Mouse (Mus musculus) embryonic stem cell, embryonic (primary cell): Measurements from ENCODE around the gene Smarcad1.

Experiments
- CTCF ChIA-PET, 4 experiments: fragments of 300-600 bp in 2 of 4; fragments of 350-600 bp in 2 of 4; sonication (Branson Sonifier 250); formaldehyde crosslinking; loops; one replicate each; lab custom pipeline; 2022; ENCODE audit warnings: inconsistent platforms in 2 of 4; lab: Charles Lee
- POLR2A ChIA-PET, 4 experiments: fragments of 300-600 bp in 2 of 4; fragments of 350-600 bp in 2 of 4; sonication (Branson Sonifier 250); formaldehyde crosslinking; loops; one replicate each; lab custom pipeline; 2022; ENCODE audit warnings: antibody characterized with exemption in 4 of 4, inconsistent platforms in 1 of 4; lab: Charles Lee

Gene Smarcad1

DNA sequence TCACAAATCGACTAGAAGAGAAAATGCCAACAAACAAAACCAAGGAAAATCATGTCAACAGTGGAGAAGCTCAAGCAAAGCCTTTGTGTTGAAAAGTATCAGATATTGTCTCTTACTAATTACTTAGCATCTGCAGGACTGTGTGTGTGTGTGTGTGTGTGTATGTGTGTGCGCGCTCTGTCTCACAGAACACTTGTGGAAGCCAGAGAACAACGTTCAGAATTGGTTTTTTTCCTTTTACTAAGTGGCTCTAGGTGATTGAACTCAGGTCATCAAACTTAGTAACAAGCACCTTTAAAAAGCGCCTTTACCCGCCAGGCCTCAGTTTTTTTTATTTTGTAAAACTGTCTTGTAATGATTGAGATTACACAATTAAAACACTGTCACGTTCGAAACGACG lies 451 bp upstream of the Smarcad1 start:
- CTCF ChIA-PET: interaction anchor here in 1 of 4 experiments (1.0 to 1.6 kb wide), 2 partner anchors 15 to 31 kb away, joined by 3 to 7 read pairs; no protein-coding TSS in a partner anchor
- POLR2A ChIA-PET: interaction anchor here (0.6 to 9.0 kb wide), 52 partner anchors 9 to 1989 kb away, joined by 3 to 102 read pairs (median 5); no protein-coding TSS in a partner anchor

DNA sequence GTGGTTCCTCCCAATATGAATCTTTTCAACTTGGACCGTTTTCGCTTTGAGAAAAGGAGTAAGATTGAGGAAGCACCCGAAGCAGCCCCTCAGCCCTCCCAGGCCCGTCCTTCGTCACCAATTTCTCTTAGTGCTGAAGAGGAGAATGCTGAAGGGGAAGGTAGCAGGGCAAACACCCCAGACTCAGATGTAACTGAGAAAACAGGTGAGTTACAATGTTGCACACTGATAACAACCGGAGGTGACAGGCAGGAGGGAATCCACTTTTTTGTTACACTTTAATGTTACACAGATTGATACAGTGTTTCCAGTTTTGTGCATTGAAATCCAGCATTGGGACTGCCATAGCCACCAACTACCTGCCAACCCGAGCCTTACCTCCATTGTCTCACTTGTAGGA lies 858 bp downstream of the Smarcad1 start:
- ChIA-PET POLR2A (interaction anchor here (0.9 to 9.0 kb wide), 24 partner anchors 7 to 309 kb away, joined by 3 to 102 read pairs (median 12); no protein-coding TSS in a partner anchor), CTCF (no interaction called here)

- CTCF ChIA-PET: interaction anchor here (0.7 to 3.1 kb wide), 10 partner anchors 9 to 38 kb away, joined by 3 to 17 read pairs (median 4); no protein-coding TSS in a partner anchor
- POLR2A ChIA-PET: interaction anchor here (0.8 to 7.6 kb wide), 23 partner anchors 10 to 47 kb away, joined by 3 to 99 read pairs (median 7); no protein-coding TSS in a partner anchor
Measured at GRCm38 (mm10) chr6:65049100-65049499, 6.7 kb downstream of the Smarcad1 start.

GRCm38 (mm10) chr6:65056620-65057019 lies 14.2 kb downstream of the Smarcad1 start:
- POLR2A ChIA-PET: interaction anchor here (0.6 to 8.6 kb wide), 24 partner anchors 9 to 82 kb away, joined by 3 to 111 read pairs (median 4); partner anchors contain the start of gene Smarcad1 (in 1 of the 4)

DNA sequence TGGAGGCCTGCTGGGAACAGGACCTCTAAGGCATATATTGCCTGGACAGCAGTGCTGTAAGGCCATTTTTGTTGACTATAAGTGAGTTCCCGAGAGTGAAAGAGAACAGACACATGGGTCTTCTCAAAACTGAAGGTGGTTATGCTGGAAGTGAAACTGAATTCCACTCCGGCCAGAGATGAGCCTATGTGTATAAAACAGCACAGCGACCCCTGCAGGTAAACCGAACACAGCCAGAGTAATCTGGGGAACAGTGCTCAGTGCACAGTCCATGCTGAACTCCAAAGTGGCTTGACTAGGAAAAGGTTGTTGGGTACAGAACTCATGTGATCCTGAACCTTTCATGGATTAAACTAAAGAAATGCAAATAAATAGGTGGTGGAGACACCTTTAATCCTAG lies 14.8 kb downstream of the Smarcad1 start:
- ChIA-PET CTCF (interaction anchor here in 2 of 4 experiments (1.2 to 1.9 kb wide), 3 partner anchors 10 to 14 kb away, joined by 3 to 8 read pairs (median 4); no protein-coding TSS in a partner anchor), POLR2A (interaction anchor here (0.8 to 8.6 kb wide), 19 partner anchors 10 to 55 kb away, joined by 3 to 111 read pairs (median 5); partner anchors contain the start of gene Smarcad1 (in 1 of the 4))

More at GRCm38 (mm10) chr6:65056620-65057019, 14.2 kb downstream of the Smarcad1 start:
- CTCF ChIA-PET: interaction anchor here in 3 of 4 experiments (0.6 to 1.9 kb wide), 6 partner anchors 10 to 59 kb away, joined by 3 to 8 read pairs (median 4); partner anchors contain the start of gene Smarcad1 (in 1 of the 3)

DNA sequence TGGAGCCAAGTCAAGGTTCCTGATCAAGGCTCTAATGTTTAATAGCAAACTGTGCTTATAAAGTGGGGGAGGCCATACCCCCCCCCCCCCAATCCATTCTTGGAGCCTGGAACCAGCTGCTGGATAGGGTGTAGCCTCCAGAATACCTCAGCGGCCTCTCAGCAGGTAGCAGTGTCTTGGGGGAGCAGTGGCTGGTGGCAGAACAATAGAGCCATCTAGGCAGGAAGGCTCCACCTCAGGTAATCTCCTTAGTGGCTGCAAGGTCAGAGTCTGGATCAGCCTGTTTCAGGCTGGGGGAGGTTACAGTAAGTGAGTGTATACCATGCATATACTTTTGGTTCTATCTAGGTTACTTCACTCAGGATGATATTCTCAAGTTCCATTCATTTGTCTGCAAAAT lies 18.7 kb downstream of the Smarcad1 start:
- CTCF ChIA-PET: interaction anchor here in 3 of 4 experiments (0.6 to 1.0 kb wide), 3 partner anchors 12 to 20 kb away, joined by 3 to 6 read pairs (median 4); no protein-coding TSS in a partner anchor

DNA sequence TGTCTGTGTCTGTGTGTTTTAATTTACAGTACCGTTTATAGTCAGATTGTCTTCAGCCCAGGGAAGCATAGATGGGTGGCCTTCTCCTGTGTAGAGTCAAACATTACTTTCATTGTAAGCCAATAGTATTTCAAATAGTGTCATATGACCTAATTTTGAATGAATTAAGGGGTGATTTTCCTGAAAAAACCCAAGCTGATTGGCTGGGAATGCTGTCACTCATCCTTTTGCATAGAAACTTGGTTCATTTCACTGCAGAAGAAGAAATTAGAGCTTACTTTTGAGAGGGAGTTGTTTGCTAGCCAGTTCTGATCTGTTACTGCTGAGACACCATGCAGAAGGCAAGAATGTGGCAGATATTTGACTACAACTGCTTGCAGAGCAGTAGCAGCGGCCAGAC lies 32.8 kb downstream of the Smarcad1 start:
- ChIA-PET POLR2A (interaction anchor here (0.5 to 6.0 kb wide), 19 partner anchors 9 to 299 kb away, joined by 3 to 40 read pairs (median 4); partner anchors contain the start of gene Smarcad1 (in 1 of the 4)), CTCF (no interaction called here)

More for the DNA sequence above, 18.7 kb downstream of the Smarcad1 start:
- POLR2A ChIA-PET: interaction anchor here (0.6 to 8.6 kb wide), 39 partner anchors 9 to 66 kb away, joined by 3 to 111 read pairs (median 5); partner anchors contain the start of gene Smarcad1 (in 3 of the 4)

- POLR2A ChIA-PET: interaction anchor here in 1 of 4 experiments (1.4 to 6.0 kb wide), 6 partner anchors 8 to 54 kb away, joined by 5 to 40 read pairs (median 9); partner anchors contain the start of gene Smarcad1
- CTCF ChIA-PET: interaction anchor here in 1 of 4 experiments (1.4 kb wide), 1 partner anchor 29 kb away, joined by 3 read pairs; no protein-coding TSS in a partner anchor
Measured at GRCm38 (mm10) chr6:65079139-65079538, 36.8 kb downstream of the Smarcad1 start.

DNA sequence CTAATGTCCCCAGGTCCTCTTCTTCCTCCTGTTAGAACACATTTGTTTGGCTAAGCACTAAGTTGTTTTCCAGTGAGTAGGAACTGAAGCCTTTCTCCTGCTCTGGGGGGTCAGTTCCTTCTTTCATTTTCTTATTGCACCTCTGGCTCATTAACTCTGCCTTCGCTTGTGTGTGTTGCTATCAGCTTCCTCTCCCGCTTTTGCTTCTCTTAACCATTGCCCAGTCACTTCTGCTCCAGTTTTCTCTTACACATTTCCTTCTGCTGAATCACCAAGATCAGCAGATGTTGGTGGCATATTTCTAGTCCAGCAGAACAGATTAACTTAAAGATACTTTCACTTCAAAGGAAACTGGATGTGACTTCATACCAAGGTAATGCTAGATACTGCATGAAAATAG lies 72.5 kb downstream of the Smarcad1 start:
- POLR2A ChIA-PET: no interaction called here

DNA sequence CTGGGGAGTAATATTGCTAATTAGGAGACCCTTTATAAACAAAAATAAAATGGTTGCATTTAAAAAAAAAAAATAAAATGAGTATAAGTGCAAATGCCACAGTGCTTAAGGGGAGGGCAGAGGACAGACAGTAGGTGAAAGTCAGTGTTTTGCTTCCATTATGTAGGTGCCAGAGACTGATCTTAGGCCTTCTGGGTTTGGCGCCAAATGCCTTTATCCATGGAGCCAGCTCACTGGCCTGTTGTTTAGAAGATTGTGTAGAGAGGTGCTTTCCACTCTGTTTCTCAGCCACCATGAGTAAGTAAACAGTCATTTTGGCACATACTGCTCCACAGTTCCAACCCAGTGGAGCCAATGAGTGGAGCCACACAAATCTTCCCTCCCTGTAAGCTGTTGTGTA lies 75.2 kb downstream of the Smarcad1 start:
- POLR2A ChIA-PET: no interaction called here
- CTCF ChIA-PET: no interaction called here

More for the DNA sequence above, 72.5 kb downstream of the Smarcad1 start:
- CTCF ChIA-PET: no interaction called here

- ChIA-PET CTCF (interaction anchor here (0.6 to 1.4 kb wide), 10 partner anchors 11 to 1451 kb away, joined by 3 to 7 read pairs (median 3); no protein-coding TSS in a partner anchor), POLR2A (interaction anchor here in 1 of 4 experiments (0.7 kb wide), 1 partner anchor 78 kb away, joined by 5 read pairs; no protein-coding TSS in a partner anchor)
Measured at GRCm38 (mm10) chr6:65126074-65126726, 83.8 kb downstream of the Smarcad1 start.

- CTCF ChIA-PET: no interaction called here
- POLR2A ChIA-PET: interaction anchor here in 1 of 4 experiments (1.0 to 3.1 kb wide), 2 partner anchors 11 to 16 kb away, joined by 3 to 11 read pairs; no protein-coding TSS in a partner anchor
Measured at GRCm38 (mm10) chr6:65132376-65132775, 90.0 kb downstream of the Smarcad1 start.

DNA sequence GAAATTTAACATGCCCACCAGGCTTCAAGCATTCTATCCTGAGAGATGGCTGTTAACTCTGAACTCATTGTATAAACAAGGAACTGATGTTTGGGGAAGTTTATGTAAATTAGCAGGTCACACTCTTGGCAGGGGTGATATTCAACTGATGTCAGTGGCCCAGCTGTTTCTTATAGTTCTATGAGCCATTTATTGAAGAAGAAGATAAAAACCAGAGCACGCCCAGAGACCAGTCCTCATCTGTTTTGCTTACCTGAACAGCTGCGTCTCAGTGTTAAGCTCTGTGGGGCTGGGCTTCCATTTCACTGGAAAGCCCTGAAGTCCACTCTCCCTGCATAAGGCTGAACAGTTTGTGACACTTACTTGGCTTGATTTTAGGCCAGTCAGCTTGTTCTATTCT lies 95.4 kb downstream of the Smarcad1 start:
- CTCF ChIA-PET: interaction anchor here in 3 of 4 experiments (0.5 to 2.0 kb wide), 4 partner anchors 16 to 1905 kb away, joined by 4 to 12 read pairs (median 5); no protein-coding TSS in a partner anchor
- POLR2A ChIA-PET: interaction anchor here in 1 of 4 experiments (0.6 to 2.3 kb wide), 4 partner anchors 9 to 125 kb away, joined by 3 to 8 read pairs (median 5); no protein-coding TSS in a partner anchor

DNA sequence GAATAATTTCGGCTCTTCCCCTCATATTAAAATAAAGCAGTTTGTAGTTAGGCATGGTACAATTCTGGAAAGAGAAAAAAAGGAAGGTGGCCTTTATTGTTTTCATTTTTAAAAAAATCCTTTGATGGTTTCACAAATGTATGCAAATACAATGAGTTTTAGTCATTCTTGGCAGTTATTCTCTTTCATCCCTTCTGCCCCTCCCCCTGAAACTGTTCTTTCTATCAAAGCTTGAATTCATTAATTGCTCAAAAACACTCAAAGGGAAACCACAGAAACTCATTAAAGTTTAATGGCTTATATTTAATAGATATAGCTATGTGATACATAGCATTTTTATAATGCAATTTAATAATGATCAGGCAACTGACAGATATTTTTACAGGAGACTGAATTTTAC lies 95.9 kb downstream of the Smarcad1 start:
- ChIA-PET POLR2A (interaction anchor here in 2 of 4 experiments (0.6 to 0.9 kb wide), 3 partner anchors 10 to 475 kb away, joined by 3 to 4 read pairs (median 3); no protein-coding TSS in a partner anchor), CTCF (interaction anchor here in 2 of 4 experiments (0.6 to 2.0 kb wide), 3 partner anchors 315 to 1904 kb away, joined by 4 to 5 read pairs (median 5); no protein-coding TSS in a partner anchor)

DNA sequence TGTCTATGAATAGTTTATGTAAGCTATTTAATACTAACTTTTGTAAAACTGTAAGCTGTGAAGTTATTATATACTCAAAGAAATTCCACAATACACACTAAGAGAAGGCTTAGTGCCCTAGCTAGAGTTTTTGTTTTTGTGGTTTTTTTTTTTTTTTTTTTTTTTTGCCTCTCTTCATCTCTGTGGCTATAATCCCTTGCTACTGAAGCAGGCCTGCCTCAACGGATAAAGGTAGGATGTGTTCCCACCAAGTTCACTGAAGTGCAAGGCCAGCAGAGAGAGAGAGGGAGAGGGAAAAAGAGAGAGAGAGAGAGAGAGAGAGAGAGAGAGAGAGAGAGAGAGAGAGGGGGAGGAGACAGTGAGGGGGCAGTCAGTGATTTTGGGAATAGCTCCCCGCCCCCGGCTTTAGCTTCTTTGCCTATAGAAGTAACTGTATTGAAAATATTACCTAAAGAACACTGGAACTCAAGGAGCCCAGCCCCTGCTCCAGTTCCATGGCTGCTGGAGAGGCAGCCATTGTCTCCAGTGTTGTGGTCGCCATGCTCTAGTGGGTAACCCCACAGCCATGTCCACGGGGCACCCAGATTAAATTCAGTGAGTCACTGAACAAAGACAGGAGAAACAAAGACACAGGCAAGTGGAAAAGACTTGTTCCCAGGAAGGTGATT lies 97.8 kb downstream of the Smarcad1 start:
- ChIA-PET POLR2A (interaction anchor here in 3 of 4 experiments (0.5 to 1.4 kb wide), 5 partner anchors 18 to 456 kb away, joined by 3 read pairs; no protein-coding TSS in a partner anchor), CTCF (interaction anchor here in 1 of 4 experiments (0.7 kb wide), 1 partner anchor 199 kb away, joined by 6 read pairs; no protein-coding TSS in a partner anchor)

GRCm38 (mm10) chr6:65140750-65141243 lies 98.4 kb downstream of the Smarcad1 start:
- ChIA-PET CTCF (no interaction called here), POLR2A (interaction anchor here in 1 of 4 experiments (0.5 to 1.4 kb wide), 2 partner anchors 29 to 456 kb away, joined by 3 read pairs; no protein-coding TSS in a partner anchor)

DNA sequence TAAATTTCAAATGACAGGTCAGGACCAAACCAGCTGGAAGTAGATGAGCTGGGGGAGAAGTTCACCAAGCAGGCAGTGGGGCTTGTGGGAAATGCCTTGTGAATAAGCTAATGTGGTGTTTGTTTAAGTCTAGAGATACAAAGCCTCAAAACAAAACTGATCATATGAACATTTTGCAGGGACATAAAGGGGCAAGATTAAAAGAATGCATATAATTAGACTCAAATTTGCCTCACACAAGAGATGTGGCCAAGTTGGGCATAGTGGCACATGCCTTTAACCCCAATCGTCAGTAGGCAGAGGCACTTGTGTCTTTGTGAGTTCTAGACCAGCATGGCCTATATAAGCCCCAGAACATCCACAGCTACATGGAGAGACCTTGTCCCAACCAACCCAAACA lies 99.9 kb downstream of the Smarcad1 start:
- ChIA-PET POLR2A (interaction anchor here in 1 of 4 experiments (0.6 kb wide), 1 partner anchor 23 kb away, joined by 4 read pairs; no protein-coding TSS in a partner anchor), CTCF (interaction anchor here in 1 of 4 experiments (0.5 kb wide), 1 partner anchor 145 kb away, joined by 4 read pairs; no protein-coding TSS in a partner anchor)
